Mouse (Mus musculus) embryonic facial prominence, embryonic 12.5 days (tissue): ENCODE results near the gene Cacna1a. TPM values are rescaled to one million over a fixed set of nuclear protein-coding genes. Genes with fewer than 3 reads are reported as not detected.

Experiments used
- ATAC-seq: fragments of 200-750 bp; cut with Nextera tagmentation; 2 replicates; pipeline ENCODE4 v1.8.0; 2017; ENCODE audit not compliant: insufficient number of reproducible peaks, insufficient read depth, low FRiP score, low TSS enrichment
- H3K27ac ChIP-seq: fragments of 300-500 bp; sonication (generic); 2 replicates; pipeline ENCODE4 v1.5.1; 2016; ENCODE audit warnings: mild to moderate bottlenecking
- H3K27me3 ChIP-seq: fragments of 300-500 bp; sonication (generic); 2 replicates; pipeline ENCODE4 v1.6.1; 2016; ENCODE audit warnings: mild to moderate bottlenecking, moderate library complexity
- H3K36me3 ChIP-seq: fragments of 300-500 bp; sonication (generic); 2 replicates; pipeline ENCODE4 v1.6.1; 2016; ENCODE audit warnings: mild to moderate bottlenecking
- H3K4me1 ChIP-seq: fragments of 300-500 bp; sonication (generic); 2 replicates; pipeline ENCODE4 v1.6.1; 2016
- H3K4me2 ChIP-seq: fragments of 300-500 bp; sonication (generic); replicated peaks from 2 replicates; pipeline ENCODE4 v1.6.1; 2016; ENCODE audit warnings: mild to moderate bottlenecking, moderate library complexity
- H3K4me3 ChIP-seq: fragments of 300-500 bp; sonication (generic); 2 replicates; pipeline ENCODE4 v1.5.1; 2016; ENCODE audit warnings: mild to moderate bottlenecking
- H3K9ac ChIP-seq: fragments of 300-500 bp; sonication (generic); 2 replicates; pipeline ENCODE4 v1.6.1; 2016; ENCODE audit warnings: mild to moderate bottlenecking, moderate library complexity
- H3K9me3 ChIP-seq: fragments of 300-500 bp; sonication (generic); 2 replicates; pipeline ENCODE4 v1.6.1; 2016; ENCODE audit warnings: mild to moderate bottlenecking, moderate library complexity
- WGBS: fragments of 180-500 bp; shearing (Covaris S2); methylation state at CpG from one replicate; pipeline ENCODE4 v1.1.7; 2016; 5-methylcytosine and 5-hydroxymethylcytosine counted together
- polyA plus RNA-seq: library from polyadenylated mRNA; unstranded; fragments of >200 nt; fragmentation: Nextera tagmentation; extraction: Ambion mirVana; gene quantifications from 2 replicates; pipeline ENCODE4 v1.2.1, GENCODE M21; 2016

Gene Cacna1a
- polyA plus RNA-seq, 1 experiment from 2014 or later, result 11.0 TPM

GRCm38 (mm10) chr8:84518180-84518579, 129.9 kb downstream of the Cacna1a start:
- H3K4me1 ChIP-seq, result no peaks in the 10 kb centered on the region
- H3K9ac ChIP-seq, result no peak overlapping the region
- no peaks in the 10 kb centered on the region for H3K9me3 ChIP-seq
- WGBS, result 65% methylated on average over 2 of the region's 2 CpGs
- H3K27me3 ChIP-seq, result no peaks in the 10 kb centered on the region
- H3K4me2 ChIP-seq, result no peak overlapping the region
- no peaks in the 10 kb centered on the region for H3K36me3 ChIP-seq
- no peak overlapping the region for H3K4me3 ChIP-seq
- H3K27ac ChIP-seq, result no peak overlapping the region
- ATAC-seq, result no peak

- ATAC-seq, result no peak
- H3K4me2 ChIP-seq, result no peak overlapping the region
- H3K9me3 ChIP-seq, result no peaks in the 10 kb centered on the region
- H3K27ac ChIP-seq, result no peak overlapping the region
- no peaks in the 10 kb centered on the region for H3K36me3 ChIP-seq
- no peaks in the 10 kb centered on the region for H3K27me3 ChIP-seq
- H3K4me1 ChIP-seq, result no peaks in the 10 kb centered on the region
- 81% methylated on average over 6 of the region's 6 CpGs for WGBS
- no peak overlapping the region for H3K4me3 ChIP-seq
- no peak overlapping the region for H3K9ac ChIP-seq
Measured at GRCm38 (mm10) chr8:84518720-84519119, 130.5 kb downstream of the Cacna1a start.

GRCm38 (mm10) chr8:84519767-84520626, 131.8 kb downstream of the Cacna1a start:
- Histone ChIP-seq H3K4me1 (no peaks in the 10 kb centered on the region), H3K9ac (no peak overlapping the region), H3K4me3 (no peak overlapping the region), H3K27me3 (no peaks in the 10 kb centered on the region), H3K27ac (no peak overlapping the region), H3K36me3 (no peaks in the 10 kb centered on the region), H3K9me3 (0 out of 2 replicates have a peak, but pooled peaks cover 1% of the 10 kb centered on the region), H3K4me2 (no peak overlapping the region)
- WGBS, result 79% methylated on average over 17 of the region's 17 CpGs
- ATAC-seq, result no peak

DNA sequence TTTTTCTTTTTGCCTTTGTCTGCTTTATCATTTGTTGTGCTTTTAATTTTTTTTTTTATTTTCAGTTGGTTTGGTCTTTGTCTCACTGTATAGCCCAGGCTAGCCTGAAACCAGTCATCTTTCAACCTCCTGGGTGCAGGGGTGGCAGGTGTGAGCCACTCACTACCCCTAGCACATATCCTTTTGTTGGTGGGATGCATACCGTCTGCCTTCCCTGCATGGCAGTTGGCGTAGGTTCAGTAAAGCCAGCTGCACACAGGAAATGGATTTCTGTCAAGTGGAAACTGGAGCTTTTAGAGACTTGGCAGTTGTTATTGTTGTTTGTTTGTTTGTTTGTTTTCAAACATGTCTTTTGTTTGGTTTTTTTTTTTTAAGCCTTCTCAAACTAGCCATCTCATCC, 132.8 kb downstream of the Cacna1a start:
- no peak overlapping the region for H3K27ac ChIP-seq
- H3K4me1 ChIP-seq, result no peaks in the 10 kb centered on the region
- H3K9me3 ChIP-seq, result peaks cover 10% of the 10 kb centered on the region; the same call in 1 of the 2 replicates
- H3K4me3 ChIP-seq, result no peak overlapping the region
- H3K36me3 ChIP-seq, result no peaks in the 10 kb centered on the region
- ATAC-seq, result no peak
- H3K27me3 ChIP-seq, result no peaks in the 10 kb centered on the region
- 57% methylated on average over 2 of the region's 2 CpGs for WGBS
- H3K4me2 ChIP-seq, result no peak overlapping the region
- H3K9ac ChIP-seq, result no peak overlapping the region

GRCm38 (mm10) chr8:84528036-84528435, 139.8 kb downstream of the Cacna1a start:
- Histone ChIP-seq H3K4me3 (no peak overlapping the region), H3K4me2 (no peak overlapping the region), H3K9ac (no peak overlapping the region), H3K9me3 (peaks cover 13% of the 10 kb centered on the region; the same call in 1 of the 2 replicates), H3K36me3 (no peaks in the 10 kb centered on the region), H3K4me1 (no peaks in the 10 kb centered on the region), H3K27ac (no peak overlapping the region), H3K27me3 (0 out of 2 replicates have a peak, but pooled peaks cover 2% of the 10 kb centered on the region)
- ATAC-seq, result no peak
- 88% methylated on average over 7 of the region's 7 CpGs for WGBS

- Histone ChIP-seq H3K36me3 (no peaks in the 10 kb centered on the region), H3K9ac (no peak overlapping the region)
- whole genome bisulfite sequencing, result 81% methylated on average over 4 of the region's 4 CpGs
Measured at GRCm38 (mm10) chr8:84529548-84529947, 141.3 kb downstream of the Cacna1a start.

GRCm38 (mm10) chr8:84532725-84533124, 144.5 kb downstream of the Cacna1a start:
- Histone ChIP-seq H3K4me2 (no peak overlapping the region), H3K9me3 (no peaks in the 10 kb centered on the region), H3K27me3 (0 out of 2 replicates have a peak, but pooled peaks cover 2% of the 10 kb centered on the region), H3K9ac (no peak overlapping the region), H3K4me1 (no peaks in the 10 kb centered on the region), H3K4me3 (no peak overlapping the region), H3K36me3 (no peaks in the 10 kb centered on the region), H3K27ac (no peak overlapping the region)
- no peak for ATAC-seq
- 84% methylated on average over 1 of the region's 1 CpGs for WGBS

More at GRCm38 (mm10) chr8:84529548-84529947, 141.3 kb downstream of the Cacna1a start:
- no peak overlapping the region for H3K4me2 ChIP-seq
- no peak overlapping the region for H3K4me3 ChIP-seq
- no peaks in the 10 kb centered on the region for H3K4me1 ChIP-seq
- ATAC-seq, result no peak
- no peak overlapping the region for H3K27ac ChIP-seq
- peaks cover 13% of the 10 kb centered on the region; the same call in 1 of the 2 replicates for H3K9me3 ChIP-seq
- 0 out of 2 replicates have a peak, but pooled peaks cover 2% of the 10 kb centered on the region for H3K27me3 ChIP-seq

DNA sequence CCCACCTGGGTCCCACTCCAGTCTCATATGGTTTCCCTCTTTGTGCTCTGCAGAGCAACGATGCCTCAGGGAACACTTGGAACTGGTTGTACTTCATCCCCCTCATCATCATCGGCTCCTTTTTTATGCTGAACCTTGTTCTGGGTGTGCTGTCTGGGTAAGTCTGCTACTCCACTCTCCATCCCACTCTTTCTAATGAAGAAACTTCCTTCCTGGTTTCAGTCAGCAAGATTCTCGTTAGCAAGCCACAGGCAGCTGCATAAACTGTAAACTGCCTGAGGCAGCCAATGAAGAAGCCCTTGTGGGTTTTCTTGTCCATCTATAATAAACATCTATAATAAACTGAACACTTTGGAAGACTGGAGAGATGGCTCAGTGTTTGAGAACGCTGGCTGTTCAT, 145.1 kb downstream of the Cacna1a start:
- no peak overlapping the region for H3K4me2 ChIP-seq
- ATAC-seq, result no peak
- no peaks in the 10 kb centered on the region for H3K4me1 ChIP-seq
- H3K27ac ChIP-seq, result no peak overlapping the region
- 0 out of 2 replicates have a peak, but pooled peaks cover 2% of the 10 kb centered on the region for H3K27me3 ChIP-seq
- no peaks in the 10 kb centered on the region for H3K9me3 ChIP-seq
- H3K4me3 ChIP-seq, result no peak overlapping the region
- WGBS, result 69% methylated on average over 4 of the region's 4 CpGs
- H3K9ac ChIP-seq, result no peak overlapping the region
- no peaks in the 10 kb centered on the region for H3K36me3 ChIP-seq

DNA sequence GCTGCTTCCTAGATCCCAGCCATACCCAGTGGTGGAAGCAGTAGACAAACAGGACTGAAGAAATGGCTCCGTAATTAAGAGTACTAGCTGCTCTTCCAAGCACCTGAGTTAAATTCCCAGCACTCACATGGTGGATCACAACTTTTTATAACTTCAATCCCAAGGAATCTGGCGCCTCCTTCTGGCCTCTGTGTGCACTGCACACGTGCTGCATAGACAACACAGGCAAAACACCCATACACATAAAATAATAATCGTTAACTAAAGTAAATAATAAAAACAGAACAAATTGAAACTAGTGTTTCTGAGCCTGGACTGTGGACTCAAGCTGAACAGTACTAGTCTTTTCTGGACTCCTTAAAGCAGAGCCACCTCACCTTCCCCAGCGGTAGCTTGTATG, 148.7 kb downstream of the Cacna1a start:
- H3K9ac ChIP-seq, result no peak overlapping the region
- WGBS, result 78% methylated on average over 5 of the region's 5 CpGs
- no peaks in the 10 kb centered on the region for H3K4me1 ChIP-seq
- H3K4me3 ChIP-seq, result no peak overlapping the region
- no peaks in the 10 kb centered on the region for H3K36me3 ChIP-seq
- no peak overlapping the region for H3K27ac ChIP-seq
- ATAC-seq, result no peak
- H3K4me2 ChIP-seq, result no peak overlapping the region
- no peaks in the 10 kb centered on the region for H3K9me3 ChIP-seq
- no peaks in the 10 kb centered on the region for H3K27me3 ChIP-seq

DNA sequence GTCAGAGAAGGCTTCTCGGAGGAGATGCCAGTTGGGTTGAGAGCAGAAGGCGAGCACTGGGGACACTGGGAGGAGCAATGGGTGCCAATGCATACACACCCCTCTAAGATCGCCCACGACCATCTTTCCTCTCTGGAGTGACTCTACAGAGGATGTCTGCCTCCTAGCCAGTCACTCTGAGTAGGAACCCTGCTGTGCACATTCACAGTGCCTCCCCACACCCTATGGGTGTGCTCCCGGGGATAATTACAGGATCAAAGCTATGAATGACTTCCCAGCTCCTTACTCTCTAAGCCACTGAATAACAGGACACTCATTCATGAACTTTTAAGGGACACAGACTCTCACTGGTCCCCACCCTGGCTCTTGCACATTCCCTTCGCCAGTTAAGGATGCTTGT, 151.1 kb downstream of the Cacna1a start:
- H3K9ac ChIP-seq, result no peak overlapping the region
- H3K4me1 ChIP-seq, result no peaks in the 10 kb centered on the region
- no peak overlapping the region for H3K27ac ChIP-seq
- no peak overlapping the region for H3K4me3 ChIP-seq
- no peak for ATAC-seq
- no peaks in the 10 kb centered on the region for H3K27me3 ChIP-seq
- H3K9me3 ChIP-seq, result no peaks in the 10 kb centered on the region
- 54% methylated on average over 6 of the region's 6 CpGs for WGBS
- H3K36me3 ChIP-seq, result no peaks in the 10 kb centered on the region
- H3K4me2 ChIP-seq, result no peak overlapping the region

GRCm38 (mm10) chr8:84542481-84542880, 154.2 kb downstream of the Cacna1a start:
- H3K4me3 ChIP-seq, result no peak overlapping the region
- H3K4me1 ChIP-seq, result no peaks in the 10 kb centered on the region
- no peaks in the 10 kb centered on the region for H3K9me3 ChIP-seq
- H3K4me2 ChIP-seq, result no peak overlapping the region
- H3K9ac ChIP-seq, result no peak overlapping the region
- 68% methylated on average over 7 of the region's 7 CpGs for WGBS
- no peaks in the 10 kb centered on the region for H3K36me3 ChIP-seq
- no peaks in the 10 kb centered on the region for H3K27me3 ChIP-seq
- no peak overlapping the region for H3K27ac ChIP-seq
- no peak for ATAC-seq

DNA sequence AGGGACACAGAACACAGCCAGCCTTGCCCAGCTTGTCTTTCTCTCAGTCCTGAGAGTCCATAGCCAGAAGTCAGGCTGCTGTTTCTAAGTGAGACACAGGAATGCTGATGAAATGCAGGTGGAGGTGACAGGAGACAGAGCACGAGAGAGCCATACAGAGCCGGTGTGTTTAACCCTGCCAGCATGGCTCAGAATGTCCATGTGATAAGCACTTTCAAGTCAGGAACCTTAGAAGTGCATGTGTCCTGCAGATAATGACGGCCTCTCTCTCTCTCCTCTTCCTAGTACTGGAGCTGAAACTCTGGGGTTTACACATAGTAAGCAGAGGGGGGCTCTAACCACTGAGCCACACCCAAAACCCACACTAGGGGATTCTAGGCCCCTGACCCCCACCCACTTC, 157.3 kb downstream of the Cacna1a start:
- no peak overlapping the region for H3K4me3 ChIP-seq
- no peaks in the 10 kb centered on the region for H3K36me3 ChIP-seq
- H3K27me3 ChIP-seq, result no peaks in the 10 kb centered on the region
- H3K4me1 ChIP-seq, result no peaks in the 10 kb centered on the region
- no peaks in the 10 kb centered on the region for H3K9me3 ChIP-seq
- H3K9ac ChIP-seq, result no peak overlapping the region
- 47% methylated on average over 3 of the region's 3 CpGs for WGBS
- H3K27ac ChIP-seq, result no peak overlapping the region
- ATAC-seq, result no peak
- H3K4me2 ChIP-seq, result no peak overlapping the region
